Mouse (Mus musculus) olfactory bulb, adult 2 months (tissue): Measurements from ENCODE around the gene Nans.

ENCODE experiments used
- CTCF ChIP-seq: fragments of 200-500 bp; IDR thresholded peaks from 2 replicates; pipeline ENCODE4 v1.5.1; 2012; ENCODE audit warnings: low read depth, mild to moderate bottlenecking, low read length, moderate library complexity; ENCODE audit not compliant: insufficient read depth
- POLR2A ChIP-seq: fragments of 200-500 bp; IDR thresholded peaks from 2 replicates; pipeline ENCODE4 v1.6.1; 2012; ENCODE audit warnings: mild to moderate bottlenecking, low read depth, low read length, moderate library complexity; ENCODE audit not compliant: insufficient read depth

- TF ChIP-seq CTCF (no peak), POLR2A (no peak)
Measured at GRCm38 (mm10) chr4:46442501-46442900, 46.5 kb upstream of the Nans start.
